Mouse (Mus musculus) right cerebral cortex, postnatal 10 days (tissue): ENCODE measurements at regions not wholly inside any gene's neighbourhood (a gene's known extent, or its start where the extent isn't known, plus 50 kb on each side); places are given as distances from the start of the nearest gene placed in this dataset.
"Not testable (repeated sequence)": the region's sequence is repeated elsewhere in the genome, so short reads cannot be mapped to it uniquely, and the experiment has no call there.

ENCODE experiments used
- DNase-seq, 2 experiments: peaks; one replicate each; pipeline ENCODE4 v3.0.0; 2021; ENCODE audit warnings: low spot score in 2 of 2

- DNase-seq, result no peak
Measured at GRCm38 (mm10) chr12:98144464-98144863, 114.8 kb downstream of the Galc start.

DNA sequence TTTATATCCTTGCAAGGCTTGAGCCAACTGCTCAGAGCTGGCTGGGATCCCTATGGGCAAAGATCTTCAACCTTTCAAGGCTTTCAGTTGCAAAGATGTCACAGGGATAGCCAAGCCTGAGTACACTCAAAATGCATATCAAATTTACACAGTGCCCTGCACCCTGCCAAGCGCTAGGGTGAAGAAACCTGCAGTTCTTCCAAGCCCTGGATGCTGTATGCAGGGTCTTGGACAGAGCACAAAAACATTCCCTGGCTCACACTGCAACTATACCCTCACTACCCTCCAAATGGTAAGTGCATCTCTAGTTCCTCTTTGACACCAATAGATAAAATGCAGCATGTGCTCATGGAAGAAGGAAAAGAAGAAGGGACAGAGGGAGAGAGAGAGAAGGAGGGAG, 116.1 kb downstream of the Galc start:
- no peak for DNase-seq

GRCm38 (mm10) chr12:98139906-98140305, 119.4 kb downstream of the Galc start:
- DNase-seq, result not testable (repeated sequence)

- DNase-seq, result no peak
Measured at GRCm38 (mm10) chr12:98131276-98131675, 128.0 kb downstream of the Galc start.

DNA sequence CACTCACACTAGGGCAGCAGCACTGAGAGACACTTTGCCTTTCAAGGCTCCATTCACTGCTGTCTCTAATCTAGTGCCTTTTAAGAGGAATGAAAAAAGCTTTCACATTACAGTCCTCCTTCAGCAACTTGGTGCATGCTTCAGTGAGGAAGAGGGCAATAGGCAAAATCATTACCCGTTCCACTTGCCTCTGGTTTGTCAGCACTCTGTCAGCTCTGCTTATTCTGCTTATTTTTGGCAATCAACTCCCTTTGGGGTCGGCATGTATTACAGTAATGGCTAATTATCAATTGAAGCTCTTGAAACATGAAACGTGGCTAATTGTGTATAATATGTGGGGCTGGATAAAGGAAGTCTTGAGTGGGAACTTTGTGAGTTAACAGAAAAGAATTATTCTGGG, 135.7 kb downstream of the Galc start:
- no peak for DNase-seq

GRCm38 (mm10) chr12:98108039-98108438, 151.2 kb downstream of the Galc start:
- DNase-seq, result no peak

GRCm38 (mm10) chr12:98106789-98107684, 152.2 kb downstream of the Galc start:
- no peak for DNase-seq

- DNase-seq, result peak; percentile 80 to 86
Measured at GRCm38 (mm10) chr12:98106151-98106788, 153.0 kb downstream of the Galc start.

- DNase-seq, result no peak
Measured at GRCm38 (mm10) chr12:98105749-98106148, 153.5 kb downstream of the Galc start.

DNA sequence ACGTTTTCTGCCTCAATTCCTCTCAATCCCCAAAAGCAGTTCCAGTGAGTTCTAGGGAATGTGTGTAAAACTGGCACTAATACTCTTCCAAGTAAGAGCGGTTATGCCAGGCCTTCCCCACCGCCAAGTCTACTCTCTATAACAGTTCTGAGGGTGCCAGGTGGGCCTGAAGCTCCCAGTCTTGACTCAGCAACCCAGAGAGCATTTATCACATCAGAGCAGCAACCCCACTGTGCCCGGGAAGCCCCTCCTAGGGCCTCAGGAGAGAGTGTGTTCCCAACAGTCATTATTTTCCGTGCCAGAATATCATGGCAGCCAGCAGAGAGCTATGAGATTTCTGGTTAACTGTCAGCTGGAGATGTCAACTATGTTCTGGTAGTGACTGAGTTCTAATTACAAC, 169.1 kb downstream of the Galc start:
- no peak for DNase-seq

GRCm38 (mm10) chr12:98078351-98078750, 180.9 kb downstream of the Galc start:
- no peak for DNase-seq

DNA sequence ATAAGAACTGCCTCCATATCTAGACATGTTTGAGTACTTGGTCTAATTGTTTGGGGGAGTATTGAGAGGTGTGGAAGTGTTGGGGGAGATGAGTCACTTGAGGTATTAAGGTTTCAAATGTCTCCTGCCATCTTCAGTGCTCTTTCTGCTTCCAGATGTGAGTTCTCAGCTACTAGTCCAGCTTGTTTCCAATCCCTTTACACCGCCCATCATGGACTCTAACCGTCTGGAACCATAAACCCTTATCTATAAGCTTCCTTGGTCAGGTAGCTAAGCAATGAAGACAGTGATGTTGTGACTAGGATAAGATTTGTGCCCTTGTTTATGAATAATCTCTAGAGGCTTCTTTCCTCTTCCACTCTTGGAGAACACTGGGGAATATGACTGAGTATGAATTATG, 183.7 kb downstream of the Galc start:
- no peak for DNase-seq

DNA sequence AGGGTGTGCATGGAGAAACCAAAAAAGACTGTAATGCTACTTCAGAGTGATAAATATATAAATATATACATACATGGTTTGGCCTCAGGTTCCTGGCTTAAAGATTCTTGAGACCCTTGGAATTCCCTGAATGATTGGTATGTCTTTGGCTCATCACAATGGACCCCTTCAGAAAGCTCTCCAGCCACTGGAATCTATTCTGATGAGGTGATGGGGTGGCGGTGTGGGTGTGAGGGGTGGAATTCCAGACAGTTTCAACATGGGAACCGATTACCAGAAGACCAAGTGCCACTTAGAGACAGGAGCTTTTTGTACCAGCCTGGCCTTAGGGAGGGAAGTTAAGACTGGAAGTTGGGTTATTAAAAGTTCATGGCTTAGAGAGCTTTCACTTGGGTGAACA, 190.1 kb downstream of the Galc start:
- no peak for DNase-seq

GRCm38 (mm10) chr12:98059419-98060180, 199.7 kb downstream of the Galc start:
- no peak for DNase-seq

DNA sequence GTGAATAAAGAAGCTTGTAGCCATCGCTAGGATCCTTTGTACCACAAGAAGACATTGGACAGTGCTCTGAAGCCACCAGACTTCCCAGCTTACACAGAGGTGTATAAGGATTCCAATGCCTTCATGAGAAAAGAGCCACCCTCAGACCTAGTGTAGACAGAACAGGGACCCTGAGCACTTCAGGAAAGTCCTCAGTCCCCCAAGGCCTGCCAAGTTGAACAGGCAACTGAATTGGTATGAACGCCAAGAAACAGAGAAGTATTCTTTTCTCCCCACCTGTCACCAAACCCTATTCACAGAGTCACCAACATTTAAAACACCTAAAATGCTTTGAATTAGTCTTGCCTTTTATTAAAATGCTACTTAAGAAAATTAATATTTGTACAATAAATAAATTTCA, 200.3 kb downstream of the Galc start:
- no peak for DNase-seq

DNA sequence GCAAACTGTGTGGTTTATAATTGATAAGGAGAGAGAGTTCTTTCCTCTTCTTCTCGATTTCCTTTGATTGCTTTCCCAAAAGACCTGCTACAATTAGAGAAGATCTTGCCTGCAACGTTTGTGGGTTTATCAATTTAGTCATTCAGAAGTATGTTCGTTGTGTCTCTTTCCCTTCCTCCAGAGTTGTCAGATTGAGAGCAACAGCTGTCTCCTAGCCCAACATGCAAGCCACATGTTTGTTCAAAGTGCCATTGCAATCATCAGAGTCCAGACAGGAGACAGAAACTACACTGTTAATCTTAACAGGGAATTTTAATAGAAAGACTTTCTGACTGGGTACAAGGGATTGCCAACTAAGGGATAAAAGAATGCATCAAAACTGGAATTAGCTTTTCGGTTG, 208.3 kb downstream of the Galc start:
- DNase-seq, result no peak

- no peak for DNase-seq
Measured at GRCm38 (mm10) chr12:98050500-98050899, 208.8 kb downstream of the Galc start.

DNA sequence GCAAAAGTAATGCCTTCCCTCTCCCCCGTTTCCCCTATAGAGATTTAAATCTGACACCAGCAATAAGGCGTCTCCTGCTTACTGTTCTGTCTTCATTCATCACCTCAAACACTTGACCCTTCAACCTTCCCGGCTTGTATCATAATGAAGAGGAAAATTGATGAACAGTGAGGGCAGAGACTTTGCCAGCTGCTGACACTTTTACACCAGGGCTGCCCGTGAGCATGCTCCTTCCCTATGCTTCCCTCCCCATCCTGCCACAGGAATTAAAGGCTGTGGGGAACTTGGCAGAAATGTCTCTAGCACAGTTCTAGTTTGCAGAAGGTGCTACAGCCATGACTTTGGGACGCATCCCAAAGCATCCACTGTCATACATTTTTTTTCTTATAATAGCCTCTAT, 209.2 kb downstream of the Galc start:
- no peak for DNase-seq

GRCm38 (mm10) chr12:98047765-98048164, 211.5 kb downstream of the Galc start:
- DNase-seq, result no peak

GRCm38 (mm10) chr12:98046459-98047440, 212.5 kb downstream of the Galc start:
- peak; percentile 52 to 63 for DNase-seq

- DNase-seq, result no peak
Measured at GRCm38 (mm10) chr12:98045784-98046458, 213.3 kb downstream of the Galc start.
